Mouse (Mus musculus): ENCODE data around the gene Vmn2r1. TPM values are rescaled to one million over a fixed set of nuclear protein-coding genes. Genes with fewer than 3 reads are reported as not detected.
A peak's percentile ranks its signal among the peaks of the same experiment; 100 is the strongest.

The Vmn2r1 gene
- 0.06 and 0.10 TPM in 2 replicates for polyA plus RNA-seq (2016; fragmentation: Nextera tagmentation; extraction: Ambion mirVana)

GRCm38 (mm10) chr3:64081247-64081646, at the start of gene Vmn2r1:
Gene Vmn2r1 (plus strand): TSS chr3:64081547.
- H3K27ac ChIP-seq, result no peak within 1 kb of the TSS

GRCm38 (mm10) chr3:64038136-64038841, 43.1 kb upstream of the Vmn2r1 start:
- no peak overlapping the region for H3K9ac ChIP-seq
- H3K27ac ChIP-seq, result no peak overlapping the region
- ATAC-seq (ENCODE audit: low FRiP score, low read depth), result no peak
- no peak overlapping the region for H3K4me3 ChIP-seq
- no peak overlapping the region for H3K4me2 ChIP-seq (replicated peaks)
- H3K27me3 ChIP-seq (replicated peaks), result no peaks in the 10 kb centered on the region
- H3K9me3 ChIP-seq, result no peaks in the 10 kb centered on the region
- no peaks in the 10 kb centered on the region for H3K4me1 ChIP-seq
- 82% methylated on average over 7 of the region's 7 CpGs for WGBS
- no peaks in the 10 kb centered on the region for H3K36me3 ChIP-seq

More at GRCm38 (mm10) chr3:64081247-64081646, at the start of gene Vmn2r1:
- Histone ChIP-seq H3K36me3 (no peaks in the 10 kb centered on the region), H3K4me2 (replicated peaks) (no peak within 1 kb of the TSS), H3K9ac (no peak within 1 kb of the TSS), H3K4me3 (no peak within 1 kb of the TSS), H3K9me3 (no peaks in the 10 kb centered on the region), H3K27me3 (replicated peaks) (no peaks in the 10 kb centered on the region), H3K4me1 (no peaks in the 10 kb centered on the region)
- no peak for ATAC-seq (ENCODE audit: low FRiP score, low read depth)
- WGBS, result 85% methylated on average over 4 of the region's 4 CpGs

- WGBS, result 12% methylated on average over 25 of the region's 25 CpGs
- Histone ChIP-seq H3K4me3 (peak overlapping the region; percentile 26), H3K4me2 (replicated peaks) (peak overlapping the region; percentile 68), H3K4me1 (no peaks in the 10 kb centered on the region), H3K9me3 (no peaks in the 10 kb centered on the region), H3K27ac (no peak overlapping the region), H3K9ac (peak overlapping the region; percentile 35; the same call in 1 of the 2 replicates), H3K27me3 (replicated peaks) (no peaks in the 10 kb centered on the region), H3K36me3 (no peaks in the 10 kb centered on the region)
- ATAC-seq (ENCODE audit: low FRiP score, low read depth), result peak; percentile 91
Observed at GRCm38 (mm10) chr3:64039818-64040784, 41.2 kb upstream of the Vmn2r1 start.

- H3K36me3 ChIP-seq, result no peaks in the 10 kb centered on the region
- no peak overlapping the region for H3K4me3 ChIP-seq
- H3K4me2 ChIP-seq (replicated peaks), result no peak overlapping the region
- H3K9me3 ChIP-seq, result no peaks in the 10 kb centered on the region
- no peaks in the 10 kb centered on the region for H3K4me1 ChIP-seq
- no peak overlapping the region for H3K27ac ChIP-seq
- no peaks in the 10 kb centered on the region for H3K27me3 ChIP-seq (replicated peaks)
- 87% methylated on average over 1 of the region's 1 CpGs for WGBS
- H3K9ac ChIP-seq, result no peak overlapping the region
- peak; percentile 70; the same call in 1 of the 2 replicates for ATAC-seq (ENCODE audit: low FRiP score, low read depth)
Observed at GRCm38 (mm10) chr3:64112707-64113106, 31.4 kb downstream of the Vmn2r1 start.

DNA sequence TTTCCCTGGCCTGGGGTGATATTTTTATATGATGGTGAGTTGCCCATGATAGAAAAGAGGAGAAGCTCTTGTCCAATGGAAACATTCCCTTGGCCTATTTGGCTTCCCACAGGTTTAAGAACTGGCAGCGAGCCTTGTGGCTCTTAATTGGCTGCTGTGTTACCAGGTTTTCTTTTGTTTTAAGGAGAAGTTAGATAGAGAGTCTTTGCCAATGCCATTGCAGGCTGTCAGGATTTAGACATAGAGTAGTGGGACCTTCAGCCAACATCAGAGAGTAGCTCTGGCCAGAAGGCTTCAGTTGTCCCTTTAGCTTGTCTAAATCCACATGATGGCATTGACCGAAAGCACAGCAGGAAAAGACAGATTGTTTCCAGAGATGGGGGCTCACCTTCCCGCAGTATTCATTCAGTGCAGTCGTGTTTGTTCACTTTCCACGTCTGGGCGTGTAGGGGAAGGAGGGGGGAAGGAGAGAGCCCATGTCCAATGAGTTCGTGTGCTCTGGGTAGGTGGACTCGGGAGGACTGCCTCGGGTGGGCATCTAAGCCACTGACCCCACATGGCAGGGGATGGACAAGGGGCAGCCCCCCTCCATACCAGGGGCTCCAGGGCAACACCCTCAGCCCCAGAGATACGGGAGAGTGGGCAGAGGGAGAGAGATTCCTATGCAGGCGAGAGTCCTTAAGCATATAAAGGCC, 32.2 kb downstream of the Vmn2r1 start:
- 91% methylated on average over 11 of the region's 11 CpGs for WGBS
- Histone ChIP-seq H3K4me3 (no peak overlapping the region), H3K36me3 (no peaks in the 10 kb centered on the region), H3K9me3 (no peaks in the 10 kb centered on the region), H3K4me1 (no peaks in the 10 kb centered on the region), H3K27me3 (replicated peaks) (no peaks in the 10 kb centered on the region), H3K27ac (no peak overlapping the region), H3K4me2 (replicated peaks) (no peak overlapping the region), H3K9ac (no peak overlapping the region)
- no peak for ATAC-seq (ENCODE audit: low FRiP score, low read depth)

GRCm38 (mm10) chr3:64141878-64142508, 60.6 kb downstream of the Vmn2r1 start, which contains the start of gene Vmn2r2:
Gene Vmn2r2 (minus strand): TSS chr3:64141928.
- Histone ChIP-seq H3K4me3 (no peak within 1 kb of the TSS), H3K9me3 (no peaks in the 10 kb centered on the region), H3K27ac (no peak within 1 kb of the TSS), H3K9ac (no peak within 1 kb of the TSS), H3K4me2 (replicated peaks) (no peak within 1 kb of the TSS), H3K27me3 (replicated peaks) (no peaks in the 10 kb centered on the region), H3K4me1 (no peaks in the 10 kb centered on the region), H3K36me3 (no peaks in the 10 kb centered on the region)
- ATAC-seq (ENCODE audit: low FRiP score, low read depth), result peak; percentile 68; the same call in 1 of the 2 replicates
- 87% methylated on average over 2 of the region's 2 CpGs for WGBS

Other genes with a start within 250 kb of the Vmn2r1 start
- gene Plch1, start 182.1 kb upstream of the Vmn2r1 start, polyA plus RNA-seq (2016; fragmentation: Nextera tagmentation; extraction: Ambion mirVana), result 23.6 and 24.2 TPM in 2 replicates
- 3.9 TPM in 2 replicates for gene E130311K13Rik, start 152.1 kb upstream of the Vmn2r1 start, polyA plus RNA-seq (2016; fragmentation: Nextera tagmentation; extraction: Ambion mirVana)
- gene Slc33a1, start 116.8 kb upstream of the Vmn2r1 start, polyA plus RNA-seq (2016; fragmentation: Nextera tagmentation; extraction: Ambion mirVana), result 13.5 and 15.1 TPM in 2 replicates
- 50.1 and 51.2 TPM in 2 replicates for gene Gmps, start 105.4 kb upstream of the Vmn2r1 start, polyA plus RNA-seq (2016; fragmentation: Nextera tagmentation; extraction: Ambion mirVana)
- not detected in 2 replicates for gene Vmn2r2, start 60.4 kb downstream of the Vmn2r1 start, polyA plus RNA-seq (2016; fragmentation: Nextera tagmentation; extraction: Ambion mirVana)
- gene Vmn2r3, start 208.2 kb downstream of the Vmn2r1 start, polyA plus RNA-seq (2016; fragmentation: Nextera tagmentation; extraction: Ambion mirVana), result not detected in 2 replicates

Data from neural tube, embryonic 12.5 days (tissue).